Mouse (Mus musculus) 416B (cell line): ENCODE data around the gene Ivns1abp.
A peak's percentile ranks its signal among the peaks of the same experiment; 100 is the strongest.

Experiments used
- DNase-seq: peaks from one replicate; pipeline ENCODE4 v3.0.0; 2011; ENCODE audit warnings: low read depth

Ivns1abp gene

DNA sequence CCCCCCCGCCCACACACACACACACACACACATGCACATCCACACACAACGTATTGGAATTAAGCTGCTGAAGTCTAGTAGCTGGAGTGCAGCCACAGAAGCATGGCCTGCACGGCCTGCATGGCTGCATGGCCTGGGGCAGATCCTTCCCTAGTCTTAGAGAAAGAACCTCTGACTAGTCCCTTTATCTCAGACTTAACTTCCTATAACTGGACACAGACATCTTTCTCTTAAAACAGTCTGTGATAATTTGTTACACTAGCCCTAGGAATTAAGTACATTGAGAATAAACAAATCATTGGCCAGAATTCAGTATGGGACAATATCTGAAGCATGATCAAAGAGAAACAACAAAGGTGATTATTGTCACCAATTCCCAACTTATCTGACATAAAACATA lies 2.0 kb upstream of the Ivns1abp start:
- DNase-seq = no peak

DNA sequence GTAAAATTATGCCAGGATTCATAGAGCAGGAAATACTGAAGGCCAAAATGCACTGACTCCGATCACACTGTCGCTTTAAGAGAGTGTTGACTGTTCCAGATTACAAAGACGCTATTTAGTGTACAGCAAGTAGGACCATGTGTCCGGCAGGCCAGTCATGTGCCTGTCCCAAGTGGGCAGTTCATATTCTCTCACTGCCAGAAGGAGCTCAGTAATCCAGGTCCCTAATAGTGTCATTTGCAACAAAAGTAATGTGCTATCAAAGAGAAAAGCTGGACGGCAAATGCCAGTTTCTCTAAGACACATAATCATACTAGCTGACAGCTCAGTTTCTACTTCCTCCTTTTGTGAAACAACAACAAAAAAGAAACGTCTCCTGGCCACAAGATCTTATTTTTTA lies 1.3 kb upstream of the Ivns1abp start:
- peak; percentile 80 for DNase-seq

DNA sequence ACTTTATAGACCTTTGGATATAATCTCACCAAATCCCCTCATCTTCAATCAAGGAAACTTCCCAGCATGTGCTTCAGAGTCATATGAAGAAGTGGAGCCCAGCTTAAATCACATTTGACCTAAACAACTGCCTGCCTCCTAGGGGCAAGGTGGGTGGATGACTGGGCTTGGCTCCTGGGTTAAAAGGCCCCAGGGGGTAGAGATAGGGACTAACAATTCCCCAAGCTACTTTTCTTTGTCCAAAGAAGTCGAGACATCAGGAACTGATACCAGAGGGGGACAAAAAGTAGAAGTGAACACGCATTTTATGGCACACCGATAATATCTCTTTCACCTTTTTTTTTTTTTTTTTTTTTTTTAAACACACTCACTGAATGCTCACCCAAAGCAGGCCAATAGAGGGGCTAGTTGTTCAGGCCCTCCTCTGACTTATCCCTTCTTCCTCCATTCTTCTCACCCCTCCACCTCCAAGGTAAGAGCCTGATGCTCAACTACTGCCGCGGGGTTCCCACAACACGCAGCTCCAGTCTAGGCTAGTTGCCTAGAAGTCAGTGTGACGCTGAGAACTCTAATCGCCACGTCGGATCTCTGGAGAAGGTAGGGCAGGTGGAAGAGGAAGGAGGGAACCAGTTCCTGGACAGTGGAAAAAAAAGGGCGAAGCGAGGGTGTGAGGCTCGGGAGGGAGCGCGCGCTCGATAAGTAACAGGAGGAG lies 550 bp upstream of the Ivns1abp start:
- peak; percentile 86 for DNase-seq

DNA sequence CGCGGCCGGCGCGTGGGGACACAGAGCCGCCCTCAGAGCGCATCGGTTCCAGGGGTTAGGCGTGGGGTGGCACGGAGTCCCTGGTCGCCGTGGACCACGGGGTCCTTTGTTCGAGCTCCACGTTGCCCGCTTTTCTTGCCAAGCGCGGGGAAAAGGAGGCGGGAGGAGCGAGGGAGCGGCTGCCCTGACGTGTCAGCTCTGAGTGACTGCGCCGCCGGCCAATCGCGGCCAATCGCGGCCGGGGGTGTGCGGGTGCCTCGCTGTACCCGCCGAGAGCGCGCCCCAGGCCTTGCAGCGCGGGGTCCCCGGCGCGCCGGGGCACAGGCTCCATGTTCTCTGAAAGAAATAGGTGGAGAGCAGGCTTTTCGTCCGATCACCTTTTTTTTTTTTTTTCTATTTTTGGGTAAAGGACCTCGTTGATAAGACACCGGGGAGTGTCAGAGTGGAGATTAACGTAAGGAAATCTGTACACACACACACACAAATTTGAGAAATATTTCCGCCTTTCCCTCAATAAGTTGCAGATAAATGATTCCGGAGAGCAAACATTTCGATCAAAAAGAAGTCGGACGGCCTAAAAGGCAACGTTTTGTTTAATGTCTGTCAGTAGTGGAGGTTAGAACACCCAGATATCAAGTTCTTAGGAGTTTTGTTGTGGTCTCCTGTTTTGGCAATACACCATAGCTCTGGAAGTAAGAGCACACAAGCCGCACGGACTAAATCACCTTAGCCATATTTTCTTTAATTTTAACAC lies 1.0 kb downstream of the Ivns1abp start:
- peak; percentile 91 for DNase-seq

DNA sequence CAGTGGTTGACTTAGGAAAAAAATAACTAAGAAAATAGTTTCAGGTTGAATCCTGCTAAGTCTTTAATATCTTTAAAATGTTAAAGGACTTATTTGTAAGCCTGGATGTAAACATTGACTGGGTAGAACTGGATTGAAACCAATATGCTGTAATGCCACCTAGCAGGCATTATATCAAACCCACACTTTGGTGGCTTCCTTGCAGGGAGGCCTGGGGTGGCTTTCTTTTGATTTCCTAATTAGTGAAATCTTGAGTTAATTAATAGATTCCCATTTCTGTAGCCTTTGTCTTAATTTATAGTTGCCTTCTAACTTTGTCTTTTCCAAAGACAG lies 1.6 kb downstream of the Ivns1abp start:
- peak; percentile 64 for DNase-seq

DNA sequence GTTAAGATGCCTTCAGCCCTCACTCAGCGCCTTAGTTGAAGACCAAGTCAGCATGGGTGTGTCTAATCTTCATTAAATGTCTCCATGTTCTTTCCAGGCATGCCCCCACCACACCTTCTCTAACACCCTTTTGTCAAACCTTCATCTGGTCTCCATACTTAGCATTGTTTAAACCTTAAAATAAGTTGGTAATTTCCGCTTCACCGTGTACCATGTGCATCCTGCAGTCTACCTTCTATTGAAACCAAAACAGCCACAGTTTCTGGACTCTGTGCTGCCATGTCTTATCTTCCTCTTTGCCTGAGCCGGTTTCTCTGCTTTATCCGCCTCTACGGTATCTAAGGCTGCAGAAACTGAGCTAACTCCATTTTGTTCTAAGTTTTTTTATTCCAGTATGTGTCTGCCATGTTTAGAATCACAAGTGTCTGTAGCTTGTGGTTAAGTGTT lies 2.4 kb downstream of the Ivns1abp start:
- peak; percentile 56 for DNase-seq

DNA sequence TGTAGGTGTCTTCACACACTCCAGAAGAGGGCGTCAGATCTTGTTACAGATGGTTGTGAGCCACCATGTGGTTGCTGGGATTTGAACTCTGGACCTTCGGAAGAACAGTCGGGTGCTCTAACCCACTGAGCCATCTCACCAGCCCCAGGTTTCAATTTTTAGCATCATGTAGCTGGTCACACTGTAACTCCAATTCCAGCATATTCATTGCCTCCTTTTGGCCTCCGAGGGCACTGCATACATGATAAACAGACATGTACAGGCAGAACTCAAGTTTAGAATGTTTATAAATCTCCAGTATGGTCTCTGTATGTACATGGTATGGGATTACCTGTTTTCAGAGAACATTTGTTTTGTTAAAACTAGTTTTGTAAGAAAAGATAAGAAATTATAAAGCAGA lies 4.0 kb downstream of the Ivns1abp start:
- DNase-seq = peak; percentile 53

DNA sequence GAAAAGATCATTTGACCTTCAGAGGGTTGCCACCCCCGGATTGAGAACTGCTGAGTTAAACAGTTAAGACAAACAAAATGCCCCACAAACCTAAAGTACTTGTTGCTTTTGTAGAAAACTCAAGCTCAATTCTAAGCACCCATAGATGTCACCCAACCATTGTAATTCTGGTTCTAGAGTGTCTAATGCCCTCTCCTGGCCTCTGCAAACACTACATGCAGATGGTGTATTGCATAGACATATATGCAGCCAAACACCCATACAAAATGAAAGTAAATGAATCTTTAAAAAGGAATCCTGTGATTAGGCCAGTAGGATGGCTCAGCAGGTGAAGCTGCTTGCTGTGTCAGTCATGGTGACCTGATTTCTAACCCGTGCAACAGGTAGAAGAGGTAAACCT lies 8.6 kb downstream of the Ivns1abp start:
- DNase-seq = peak; percentile 72

DNA sequence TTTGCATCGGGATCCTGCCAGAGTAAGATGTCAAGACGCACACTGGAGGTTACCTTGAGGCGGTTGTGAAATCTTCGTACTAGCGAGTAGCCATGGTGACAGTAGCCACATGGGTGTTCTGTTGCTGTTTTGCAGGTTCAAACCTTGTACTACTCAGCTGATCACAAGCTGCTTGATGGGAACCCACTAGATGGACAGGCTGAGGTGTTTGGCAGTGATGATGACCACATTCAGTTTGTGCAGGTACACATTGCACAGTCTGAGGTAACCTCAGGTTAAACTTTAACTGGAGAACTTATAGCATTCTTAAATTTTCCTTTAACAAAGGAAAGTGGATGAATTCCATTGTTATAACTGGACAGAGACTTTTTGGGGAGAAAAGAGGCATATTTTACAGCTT lies 11.7 kb downstream of the Ivns1abp start:
- no peak for DNase-seq

DNA sequence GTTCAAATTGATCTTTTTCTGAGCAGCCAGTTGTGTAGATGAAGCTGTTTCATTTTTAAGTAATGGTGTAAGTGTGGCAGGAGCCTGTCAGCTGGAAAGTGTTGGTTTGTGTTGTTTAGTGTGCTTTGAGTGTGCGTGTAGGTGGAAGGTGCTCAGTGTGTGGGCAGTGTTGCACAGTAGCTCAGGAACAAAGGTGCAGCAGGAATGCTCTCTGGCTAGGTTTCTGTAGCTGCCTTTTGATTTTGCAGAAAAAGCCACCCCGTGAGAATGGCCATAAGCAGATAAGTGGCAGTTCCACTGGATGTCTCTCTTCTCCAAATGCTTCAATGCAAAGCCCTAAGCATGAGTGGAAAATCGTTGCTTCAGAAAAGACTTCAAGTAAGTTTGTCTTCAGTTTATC lies 15.1 kb downstream of the Ivns1abp start:
- DNase-seq = no peak

DNA sequence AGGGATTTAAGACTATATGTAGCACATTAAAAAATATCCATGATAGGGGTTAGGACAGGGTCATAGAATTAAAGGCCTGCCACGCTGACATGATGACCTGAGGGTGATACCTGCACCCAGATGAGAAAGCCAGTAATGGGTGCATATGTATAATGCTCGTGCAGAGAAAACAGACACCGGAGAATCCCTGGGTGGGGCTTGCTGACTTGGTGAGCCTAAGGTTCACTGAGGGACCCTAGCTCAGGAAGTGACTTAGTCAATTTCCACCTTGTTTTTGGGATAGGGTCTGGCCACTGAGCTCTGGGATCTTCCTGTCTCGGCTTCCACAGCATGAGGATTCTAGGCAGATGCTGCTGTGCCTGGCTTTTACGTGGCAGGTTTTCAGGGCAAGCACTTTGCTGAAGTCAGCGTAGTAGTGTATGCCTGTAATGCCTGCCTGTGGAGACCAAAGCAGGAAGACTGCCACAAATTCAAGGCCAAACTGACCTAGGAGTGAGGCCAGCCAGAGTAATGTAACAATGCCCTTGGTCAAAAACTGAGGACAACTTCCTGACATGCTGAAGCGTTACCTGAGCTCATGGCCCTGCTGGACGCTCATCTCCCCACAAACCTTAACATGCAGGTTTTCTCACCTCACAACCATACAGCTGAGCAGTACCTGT lies 22.8 kb downstream of the Ivns1abp start:
- no peak for DNase-seq

DNA sequence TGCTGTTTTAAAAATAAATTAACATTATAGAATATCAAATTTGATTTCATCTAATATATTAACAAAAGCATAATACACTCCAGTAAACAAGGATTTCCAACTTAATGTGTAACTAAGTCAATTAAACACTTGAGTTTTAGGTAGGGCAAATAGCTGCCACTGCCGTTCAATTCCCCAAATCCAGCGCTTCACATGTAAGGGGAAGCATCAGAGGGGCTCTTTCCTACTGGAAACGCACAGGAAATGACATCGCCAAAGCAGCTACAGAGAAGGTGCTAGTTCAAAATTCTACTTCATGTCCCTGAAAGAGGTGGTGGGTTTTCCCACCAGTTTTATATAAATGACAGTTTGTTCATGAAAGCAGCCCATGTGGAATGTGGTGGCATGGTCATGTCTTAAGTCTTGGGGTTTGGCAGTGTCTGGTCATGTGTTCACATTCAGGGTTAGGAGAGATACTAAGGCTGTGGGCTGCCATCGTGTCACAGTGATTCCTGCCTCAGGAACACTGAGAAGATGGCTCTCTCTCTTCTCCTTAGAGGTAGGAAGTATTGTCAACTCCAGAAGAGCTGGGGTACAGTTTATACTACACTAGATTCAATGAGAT lies 23.5 kb downstream of the Ivns1abp start:
- DNase-seq = no peak

DNA sequence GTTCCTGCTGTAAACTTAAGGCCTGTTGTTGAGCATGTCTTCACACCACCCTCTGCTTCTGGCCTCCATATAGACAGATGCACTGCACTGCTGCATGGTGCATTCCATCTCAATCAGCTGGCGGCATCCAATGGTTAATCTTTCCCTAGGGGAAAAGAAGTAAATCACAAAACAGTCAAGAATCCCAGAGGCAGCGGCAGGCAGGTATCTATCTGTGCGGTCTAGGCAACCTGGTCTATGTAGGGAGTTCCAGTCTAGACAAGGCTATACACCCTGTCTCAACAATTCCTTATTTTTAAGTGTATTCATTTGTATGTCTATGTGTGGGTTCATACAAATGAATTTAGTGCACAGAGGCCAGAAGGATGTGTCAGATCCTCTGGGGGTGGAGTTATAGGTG lies 24.2 kb downstream of the Ivns1abp start:
- no peak for DNase-seq

DNA sequence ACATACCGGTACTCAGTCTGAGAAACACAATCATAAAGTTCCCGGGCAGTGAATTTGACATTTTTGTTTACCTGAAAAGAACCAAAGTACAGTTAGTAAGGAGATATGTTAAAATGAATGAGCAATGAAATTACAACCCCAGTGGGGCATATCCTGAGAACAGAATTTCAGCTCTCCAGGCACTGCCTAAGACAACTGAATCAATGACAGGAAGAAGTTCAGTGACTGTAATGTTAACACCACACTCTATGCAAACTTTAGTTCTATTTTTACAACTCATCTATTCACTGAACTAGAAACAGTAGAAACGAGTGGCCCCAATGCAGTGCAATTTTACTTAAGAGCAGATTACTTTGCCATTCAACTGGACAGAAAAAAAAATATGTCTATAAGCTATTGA lies 26.3 kb downstream of the Ivns1abp start:
- no peak for DNase-seq

DNA sequence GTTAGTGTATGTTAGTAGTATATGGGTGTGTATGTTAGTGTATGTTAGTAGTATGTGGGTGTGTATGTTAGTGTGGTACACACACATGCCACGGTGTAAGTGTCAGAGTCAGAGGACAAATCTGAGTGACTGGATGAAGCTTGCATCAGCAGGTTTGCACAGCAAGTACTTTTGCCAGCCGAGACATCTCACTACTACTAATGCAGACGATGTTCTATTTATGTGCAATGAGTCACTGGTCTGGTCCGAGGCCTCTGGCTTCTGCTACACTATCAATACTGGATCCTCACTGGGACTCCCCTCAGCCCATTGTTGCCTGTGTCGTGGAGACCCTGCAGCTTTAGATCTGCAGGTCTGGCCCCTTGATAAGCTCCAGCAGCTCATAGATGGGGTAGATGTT lies 27.3 kb downstream of the Ivns1abp start:
- DNase-seq = no peak

DNA sequence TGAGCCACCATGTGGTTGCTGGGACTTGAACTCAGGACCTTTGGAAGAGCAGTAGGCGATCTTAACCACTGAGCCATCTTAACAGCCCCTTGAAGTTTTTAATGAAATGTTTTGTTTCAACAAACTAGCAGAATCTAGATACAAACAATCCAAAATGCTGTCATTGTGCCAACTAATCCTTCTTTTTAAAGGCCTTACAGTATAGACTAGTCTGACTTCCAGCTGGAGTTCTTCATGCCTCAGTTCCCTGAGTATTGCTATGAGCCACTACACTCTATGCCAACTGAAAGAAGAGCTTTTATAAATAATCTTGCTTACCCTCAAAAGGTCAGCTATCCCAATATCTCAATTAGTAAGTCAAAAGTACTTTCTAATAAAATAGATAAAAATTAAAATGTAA lies 28.5 kb downstream of the Ivns1abp start:
- no peak for DNase-seq

DNA sequence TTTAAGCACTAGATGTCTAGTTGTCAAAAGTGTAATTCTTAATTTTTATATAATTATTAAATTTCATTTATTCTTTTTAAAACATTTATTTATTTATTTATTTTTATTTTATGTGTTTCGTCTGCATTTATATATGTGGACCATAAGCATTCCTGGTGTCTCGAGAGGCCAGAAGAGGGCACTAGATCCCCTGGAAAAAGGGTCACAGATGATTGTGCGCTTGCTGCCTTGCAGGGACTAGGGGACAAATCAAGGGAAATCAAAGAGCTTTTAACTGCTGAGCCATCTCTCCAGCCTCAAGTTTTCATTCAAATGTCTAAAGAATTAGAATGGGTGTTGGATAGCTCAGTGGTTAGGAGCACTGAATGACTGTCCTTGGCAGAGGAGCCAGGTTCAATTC lies 33.1 kb downstream of the Ivns1abp start:
- peak; percentile 55 for DNase-seq

DNA sequence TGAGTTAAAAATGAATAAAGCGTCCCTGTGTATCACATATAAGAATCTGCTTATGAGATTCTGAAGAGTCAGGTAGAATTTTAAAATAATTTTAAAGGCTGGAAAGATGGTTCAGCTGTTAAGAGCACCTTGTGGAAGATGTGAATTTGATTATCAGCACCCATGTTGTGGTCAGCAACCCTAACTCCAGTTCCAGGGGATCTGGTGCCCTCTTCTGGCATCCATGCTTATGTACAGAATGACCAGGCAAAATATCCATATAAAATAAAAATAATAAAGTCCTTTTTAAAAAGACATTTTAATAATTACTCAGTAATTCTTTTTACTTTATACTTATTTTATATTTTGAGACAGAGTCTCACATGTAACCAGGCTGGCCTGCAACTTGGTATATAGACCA lies 45.8 kb downstream of the Ivns1abp start:
- peak; percentile 65 for DNase-seq

DNA sequence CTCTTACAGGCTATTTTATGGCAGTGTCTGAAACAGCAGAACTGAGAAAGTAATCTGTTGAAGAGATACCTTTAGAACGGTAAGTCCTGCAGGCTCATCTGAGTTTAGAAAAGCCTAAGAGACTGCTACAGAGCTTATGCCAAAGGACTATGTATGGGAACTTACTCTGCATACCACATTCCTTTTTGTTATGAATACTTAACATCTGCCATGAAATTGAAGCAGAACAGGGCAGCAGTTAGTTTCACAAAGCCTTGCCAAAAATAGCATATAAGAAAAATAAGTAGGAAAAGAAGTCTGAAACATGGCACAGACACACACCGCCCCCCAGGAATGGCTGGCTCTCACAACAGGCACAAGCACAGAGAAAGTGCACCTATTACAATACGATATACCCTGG lies 65.5 kb downstream of the Ivns1abp start:
- DNase-seq = no peak
